Mouse (Mus musculus) retina, adult 2 months (tissue): ENCODE results near the gene Cd180.

Source experiments
- DNase-seq: peaks from one replicate; pipeline ENCODE4 v3.0.0-alpha.2; 2012; ENCODE audit warnings: low read depth, low spot score

Cd180 gene

GRCm38 (mm10) chr13:102744481-102745269 lies 51.3 kb downstream of the Cd180 start:
- DNase-seq, result peak; percentile 20

- no peak for DNase-seq
These were observed 51.9 kb downstream of the Cd180 start for GRCm38 (mm10) chr13:102745270-102745600.

GRCm38 (mm10) chr13:102745626-102746342 lies 52.4 kb downstream of the Cd180 start:
- no peak for DNase-seq

GRCm38 (mm10) chr13:102746803-102747561 lies 53.6 kb downstream of the Cd180 start:
- DNase-seq, result no peak

- no peak for DNase-seq
These were observed 55.8 kb downstream of the Cd180 start for GRCm38 (mm10) chr13:102749194-102749593.

- DNase-seq, result no peak
These were observed 56.5 kb downstream of the Cd180 start for GRCm38 (mm10) chr13:102749891-102750290.

- DNase-seq, result no peak
These were observed 60.6 kb downstream of the Cd180 start for GRCm38 (mm10) chr13:102753714-102754556.

- no peak for DNase-seq
These were observed 61.8 kb downstream of the Cd180 start for GRCm38 (mm10) chr13:102755124-102755523.

- DNase-seq, result no peak
These were observed 62.7 kb downstream of the Cd180 start for GRCm38 (mm10) chr13:102756071-102756470.

GRCm38 (mm10) chr13:102758021-102758420 lies 64.7 kb downstream of the Cd180 start:
- no peak for DNase-seq

- no peak for DNase-seq
These were observed 68.1 kb downstream of the Cd180 start for GRCm38 (mm10) chr13:102761410-102761809.

GRCm38 (mm10) chr13:102762203-102762602 lies 68.8 kb downstream of the Cd180 start:
- no peak for DNase-seq

GRCm38 (mm10) chr13:102764218-102764617 lies 70.9 kb downstream of the Cd180 start:
- no peak for DNase-seq

GRCm38 (mm10) chr13:102765216-102765615 lies 71.9 kb downstream of the Cd180 start:
- no peak for DNase-seq

GRCm38 (mm10) chr13:102767110-102767509 lies 73.8 kb downstream of the Cd180 start:
- DNase-seq, result no peak

GRCm38 (mm10) chr13:102768512-102768911 lies 75.2 kb downstream of the Cd180 start:
- DNase-seq, result peak; percentile 11

- DNase-seq, result no peak
These were observed 76.8 kb downstream of the Cd180 start for GRCm38 (mm10) chr13:102770194-102770593.

GRCm38 (mm10) chr13:102773169-102773568 lies 79.8 kb downstream of the Cd180 start:
- DNase-seq, result no peak

GRCm38 (mm10) chr13:102774786-102775201 lies 81.4 kb downstream of the Cd180 start:
- no peak for DNase-seq

- no peak for DNase-seq
These were observed 82.1 kb downstream of the Cd180 start for GRCm38 (mm10) chr13:102775506-102775905.

GRCm38 (mm10) chr13:102778859-102779258 lies 85.5 kb downstream of the Cd180 start:
- no peak for DNase-seq
